ENCODE assay signal across 22 mouse cellular contexts in genomic region chr10:115716178-115716577, GRCm38 (mm10).
DNase-seq lines count a peak whose midpoint lies in the region; ATAC-seq lines count a peak whose summit lies in the region.
"Had no signal": no experiment of that assay in that cellular context is flagged by ENCODE, and none has a peak within 500 bp of the region (broad histone marks: within the 10 kb centered on the region; RNA-seq: fewer than 3 reads in every experiment).

No protein-coding gene starts in this region.

- no peak overlapping the region for H3K9ac ChIP-seq in heart, embryonic 11.5 days (ENCODE audit: low read depth, low read length)
- H3K9ac ChIP-seq in limb, embryonic 11.5 days (ENCODE audit: low read length) = no peak overlapping the region
- H3K9ac ChIP-seq in limb, embryonic 13.5 days = no peak overlapping the region
- H3K9ac ChIP-seq: embryonic facial prominence, embryonic 15.5 days; midbrain, embryonic 12.5 days; stomach, embryonic 15.5 days had no signal

- H3K4me1 ChIP-seq in heart, embryonic 11.5 days (ENCODE audit: control insufficient read depth, insufficient read depth, low read length) = no peaks in the 10 kb centered on the region
- H3K4me1 ChIP-seq in limb, embryonic 11.5 days (ENCODE audit: control insufficient read depth, insufficient read depth, low read length) = no peaks in the 10 kb centered on the region
- H3K4me1 ChIP-seq in limb, embryonic 10.5 days = no peaks in the 10 kb centered on the region
- H3K4me1 ChIP-seq in limb, embryonic 13.5 days = no peaks in the 10 kb centered on the region; the same call in 1 of the 2 replicates
- H3K4me1 ChIP-seq: heart, embryonic 10.5 days; midbrain, embryonic 12.5 days; stomach, embryonic 15.5 days had no signal

- no peak overlapping the region for H3K4me3 ChIP-seq in heart, embryonic 11.5 days (ENCODE audit: low read depth, low read length)
- no peak overlapping the region for H3K4me3 ChIP-seq in limb, embryonic 11.5 days (ENCODE audit: low read depth, low read length)
- H3K4me3 ChIP-seq in limb, embryonic 10.5 days = no peak overlapping the region
- H3K4me3 ChIP-seq in limb, embryonic 13.5 days = no peak overlapping the region
- H3K4me3 ChIP-seq: embryonic facial prominence, embryonic 15.5 days; heart, embryonic 10.5 days; midbrain, embryonic 12.5 days; stomach, embryonic 15.5 days had no signal

- WGBS in heart, embryonic 11.5 days (ENCODE audit: insufficient replicate concordance) = 64% methylated on average over 9 of the region's 9 CpGs
- 59% methylated on average over 9 of the region's 9 CpGs for WGBS in limb, embryonic 11.5 days
- WGBS in limb, embryonic 10.5 days = 68% methylated on average over 9 of the region's 9 CpGs
- 48% methylated on average over 9 of the region's 9 CpGs for WGBS in limb, embryonic 13.5 days

- no peaks in the 10 kb centered on the region for H3K9me3 ChIP-seq in heart, embryonic 11.5 days (replicated peaks; ENCODE audit: control insufficient read depth, low read length)
- H3K9me3 ChIP-seq in limb, embryonic 11.5 days (ENCODE audit: control insufficient read depth, low read length) = no peaks in the 10 kb centered on the region
- no peaks in the 10 kb centered on the region for H3K9me3 ChIP-seq in limb, embryonic 10.5 days (replicated peaks)
- no peaks in the 10 kb centered on the region for H3K9me3 ChIP-seq in limb, embryonic 13.5 days
- H3K9me3 ChIP-seq: embryonic facial prominence, embryonic 15.5 days; heart, embryonic 10.5 days; midbrain, embryonic 12.5 days; stomach, embryonic 15.5 days had no signal

- ATAC-seq in heart, embryonic 11.5 days (replicated peaks; ENCODE audit: insufficient number of reproducible peaks, low FRiP score, low TSS enrichment) = no peak
- 0 out of 2 replicates have a peak, but pooled peaks have one; percentile 46 for ATAC-seq in limb, embryonic 11.5 days (ENCODE audit: insufficient number of reproducible peaks, low FRiP score, low TSS enrichment, low read depth)
- ATAC-seq in limb, embryonic 13.5 days (ENCODE audit: low FRiP score, low read depth) = peak; percentile 40; the same call in 1 of the 2 replicates
- ATAC-seq: forebrain, embryonic 16.5 days; lung, postnatal 0 days had no signal

- no peak for DNase-seq in heart, postnatal 4 days
- no peak for DNase-seq in limb, embryonic 11.5 days (ENCODE audit: low spot score)
- DNase-seq in limb, embryonic 10.5 days (ENCODE audit: low spot score) = no peak
- DNase-seq in embryo, embryonic 10.5 days (ENCODE audit: low spot score) = peak; percentile 50
- no peak for DNase-seq in cerebellum, postnatal 36 days
- DNase-seq in cerebellum, postnatal 10 days = no peak
- DNase-seq: cerebellum, adult 9-10 months; heart, postnatal 14 days; kidney, adult 8-10 months; kidney, postnatal 25 days; liver; right cerebral cortex, postnatal 25 days; thymus, adult 18-20 months had no signal

- no peak overlapping the region for H3K27ac ChIP-seq in heart, embryonic 11.5 days (ENCODE audit: low read depth, low read length)
- H3K27ac ChIP-seq in limb, embryonic 11.5 days (replicated peaks; ENCODE audit: low read depth, low read length) = no peak overlapping the region
- no peak overlapping the region for H3K27ac ChIP-seq in limb, embryonic 10.5 days
- no peak overlapping the region for H3K27ac ChIP-seq in limb, embryonic 13.5 days
- H3K27ac ChIP-seq: embryonic facial prominence, embryonic 15.5 days; heart, embryonic 10.5 days; midbrain, embryonic 12.5 days; stomach, embryonic 15.5 days had no signal

- no peaks in the 10 kb centered on the region for H3K27me3 ChIP-seq in heart, embryonic 11.5 days (ENCODE audit: control insufficient read depth, insufficient read depth, low read length)
- no peaks in the 10 kb centered on the region for H3K27me3 ChIP-seq in limb, embryonic 11.5 days (ENCODE audit: control insufficient read depth, insufficient read depth, low read length)
- no peaks in the 10 kb centered on the region for H3K27me3 ChIP-seq in limb, embryonic 10.5 days (ENCODE audit: low read depth, poor library complexity, severe bottlenecking)
- H3K27me3 ChIP-seq in limb, embryonic 13.5 days = no peaks in the 10 kb centered on the region
- H3K27me3 ChIP-seq: CH12.LX; midbrain, embryonic 12.5 days; stomach, embryonic 15.5 days had no signal

- H3K36me3 ChIP-seq in heart, embryonic 11.5 days (ENCODE audit: control insufficient read depth, insufficient read depth, low read length) = no peaks in the 10 kb centered on the region
- no peaks in the 10 kb centered on the region for H3K36me3 ChIP-seq in limb, embryonic 11.5 days (ENCODE audit: control insufficient read depth, insufficient read depth, low read length)
- H3K36me3 ChIP-seq in limb, embryonic 10.5 days = no peaks in the 10 kb centered on the region
- no peaks in the 10 kb centered on the region for H3K36me3 ChIP-seq in limb, embryonic 13.5 days
- H3K36me3 ChIP-seq: embryonic facial prominence, embryonic 15.5 days; heart, embryonic 10.5 days; midbrain, embryonic 12.5 days; stomach, embryonic 15.5 days had no signal

- peak overlapping the region; percentile 16; the same call in 1 of the 2 replicates for H3K4me2 ChIP-seq in heart, embryonic 11.5 days
- no peak overlapping the region for H3K4me2 ChIP-seq in limb, embryonic 11.5 days (ENCODE audit: low read depth, severe bottlenecking)
- no peak overlapping the region; the same call in 1 of the 2 replicates for H3K4me2 ChIP-seq in limb, embryonic 13.5 days (replicated peaks)
- H3K4me2 ChIP-seq: embryonic facial prominence, embryonic 15.5 days; midbrain, embryonic 12.5 days; stomach, embryonic 15.5 days had no signal
